Mouse (Mus musculus) neural tube, embryonic 15.5 days (tissue): ENCODE measurements around the gene Trpm3. TPM values are rescaled to one million over a fixed set of nuclear protein-coding genes. Genes with fewer than 3 reads are reported as not detected.

ENCODE experiments used
- ATAC-seq: fragments of 200-750 bp; cut with Nextera tagmentation; 2 replicates; pipeline ENCODE4 v1.8.0; 2017; ENCODE audit warnings: mild to moderate bottlenecking, moderate TSS enrichment, moderate library complexity; ENCODE audit not compliant: low FRiP score
- H3K27ac ChIP-seq: fragments of 300-500 bp; sonication (generic); replicated peaks from 2 replicates; pipeline ENCODE4 v1.5.1; 2015; ENCODE audit warnings: mild to moderate bottlenecking, inconsistent platforms
- H3K27me3 ChIP-seq: fragments of 300-500 bp; sonication (generic); replicated peaks from 2 replicates; pipeline ENCODE4 v1.6.1; 2015; ENCODE audit warnings: inconsistent platforms
- H3K36me3 ChIP-seq: fragments of 300-500 bp; sonication (generic); 2 replicates; pipeline ENCODE4 v1.6.1; 2015; ENCODE audit warnings: inconsistent platforms
- H3K4me1 ChIP-seq: fragments of 300-500 bp; sonication (generic); 2 replicates; pipeline ENCODE4 v1.6.1; 2015; ENCODE audit warnings: inconsistent platforms
- H3K4me2 ChIP-seq: fragments of 300-500 bp; sonication (generic); 2 replicates; pipeline ENCODE4 v1.6.1; 2015; ENCODE audit warnings: inconsistent platforms, mild to moderate bottlenecking, moderate library complexity
- H3K4me3 ChIP-seq: fragments of 300-500 bp; sonication (generic); replicated peaks from 2 replicates; pipeline ENCODE4 v1.5.1; 2015; ENCODE audit warnings: mild to moderate bottlenecking, inconsistent platforms
- H3K9ac ChIP-seq: fragments of 300-500 bp; sonication (generic); replicated peaks from 2 replicates; pipeline ENCODE4 v1.6.1; 2015; ENCODE audit warnings: mild to moderate bottlenecking, inconsistent platforms
- H3K9me3 ChIP-seq: fragments of 300-500 bp; sonication (generic); replicated peaks from 2 replicates; pipeline ENCODE4 v1.6.1; 2016; ENCODE audit warnings: inconsistent platforms
- WGBS: fragments of 180-500 bp; shearing (Covaris S2); methylation state at CpG from one replicate; pipeline ENCODE4 v1.1.7; 2015; ENCODE audit warnings: mixed read lengths; 5-methylcytosine and 5-hydroxymethylcytosine counted together
- polyA plus RNA-seq: library from polyadenylated mRNA; unstranded; fragments of >200 nt; fragmentation: Nextera tagmentation; extraction: Ambion mirVana; gene quantifications from 2 replicates; pipeline ENCODE4 v1.2.1, GENCODE M21; 2015

Gene Trpm3
- polyA plus RNA-seq, 1 experiment from 2014 or later: 18.8 TPM

- H3K4me3 ChIP-seq: no peak overlapping the region
- H3K27ac ChIP-seq: peak overlapping the region; percentile 71
- ATAC-seq: peak; percentile 89
Measured at GRCm38 (mm10) chr19:22940487-22940886, 801.6 kb downstream of the Trpm3 start.

GRCm38 (mm10) chr19:22940956-22941355 is 802.1 kb downstream of the Trpm3 start:
- Histone ChIP-seq H3K27me3 (no peaks in the 10 kb centered on the region), H3K9ac (no peak overlapping the region), H3K27ac (peak overlapping the region; percentile 60), H3K9me3 (0 out of 2 replicates have a peak, but pooled peaks cover 2% of the 10 kb centered on the region), H3K4me2 (no peak overlapping the region), H3K4me1 (peaks cover 23% of the 10 kb centered on the region), H3K4me3 (no peak overlapping the region), H3K36me3 (no peaks in the 10 kb centered on the region)
- WGBS: 90% methylated on average over 9 of the region's 9 CpGs
- no peak for ATAC-seq

More at GRCm38 (mm10) chr19:22940487-22940886, 801.6 kb downstream of the Trpm3 start:
- Histone ChIP-seq H3K9me3 (no peaks in the 10 kb centered on the region), H3K4me1 (peaks cover 23% of the 10 kb centered on the region), H3K36me3 (no peaks in the 10 kb centered on the region), H3K27me3 (no peaks in the 10 kb centered on the region), H3K4me2 (no peak overlapping the region), H3K9ac (no peak overlapping the region)
- WGBS: 49% methylated on average over 5 of the region's 5 CpGs

GRCm38 (mm10) chr19:22952480-22952879 is 813.6 kb downstream of the Trpm3 start:
- H3K9ac ChIP-seq: no peak overlapping the region
- ATAC-seq: no peak
- H3K9me3 ChIP-seq: 0 out of 2 replicates have a peak, but pooled peaks cover 4% of the 10 kb centered on the region
- no peaks in the 10 kb centered on the region for H3K36me3 ChIP-seq
- no peak overlapping the region for H3K27ac ChIP-seq
- H3K4me1 ChIP-seq: no peaks in the 10 kb centered on the region
- no peaks in the 10 kb centered on the region for H3K27me3 ChIP-seq
- H3K4me3 ChIP-seq: no peak overlapping the region
- H3K4me2 ChIP-seq: no peak overlapping the region
- 93% methylated on average over 3 of the region's 3 CpGs for WGBS

GRCm38 (mm10) chr19:22953191-22953590 is 814.3 kb downstream of the Trpm3 start:
- Histone ChIP-seq H3K9ac (no peak overlapping the region), H3K4me1 (no peaks in the 10 kb centered on the region), H3K4me3 (no peak overlapping the region), H3K36me3 (no peaks in the 10 kb centered on the region), H3K4me2 (no peak overlapping the region), H3K27ac (no peak overlapping the region), H3K27me3 (no peaks in the 10 kb centered on the region), H3K9me3 (0 out of 2 replicates have a peak, but pooled peaks cover 1% of the 10 kb centered on the region)
- no peak for ATAC-seq
- 78% methylated on average over 4 of the region's 4 CpGs for WGBS

GRCm38 (mm10) chr19:22958414-22958813 is 819.6 kb downstream of the Trpm3 start:
- no peaks in the 10 kb centered on the region for H3K9me3 ChIP-seq
- no peak overlapping the region for H3K9ac ChIP-seq
- H3K4me2 ChIP-seq: no peak overlapping the region
- no peak overlapping the region for H3K27ac ChIP-seq
- no peaks in the 10 kb centered on the region for H3K27me3 ChIP-seq
- peaks cover 14% of the 10 kb centered on the region for H3K4me1 ChIP-seq
- 58% methylated on average over 4 of the region's 4 CpGs for WGBS
- ATAC-seq: no peak
- H3K36me3 ChIP-seq: no peaks in the 10 kb centered on the region
- H3K4me3 ChIP-seq: no peak overlapping the region

- Histone ChIP-seq H3K36me3 (no peaks in the 10 kb centered on the region), H3K4me1 (peaks cover 14% of the 10 kb centered on the region), H3K27ac (no peak overlapping the region), H3K4me3 (no peak overlapping the region), H3K27me3 (no peaks in the 10 kb centered on the region), H3K9me3 (no peaks in the 10 kb centered on the region), H3K4me2 (no peak overlapping the region), H3K9ac (no peak overlapping the region)
- ATAC-seq: no peak
- 81% methylated on average over 14 of the region's 14 CpGs for WGBS
Measured at GRCm38 (mm10) chr19:22960450-22961265, 821.8 kb downstream of the Trpm3 start.

GRCm38 (mm10) chr19:22962001-22962708 is 823.3 kb downstream of the Trpm3 start:
- no peaks in the 10 kb centered on the region for H3K9me3 ChIP-seq
- H3K36me3 ChIP-seq: no peaks in the 10 kb centered on the region
- H3K4me2 ChIP-seq: no peak overlapping the region
- ATAC-seq: no peak
- H3K4me3 ChIP-seq: no peak overlapping the region
- no peak overlapping the region for H3K9ac ChIP-seq
- peak overlapping the region; percentile 37; the same call in 1 of the 2 replicates for H3K27ac ChIP-seq
- H3K27me3 ChIP-seq: no peaks in the 10 kb centered on the region
- peaks cover 14% of the 10 kb centered on the region for H3K4me1 ChIP-seq
- WGBS: 58% methylated on average over 12 of the region's 12 CpGs

- H3K4me2 ChIP-seq: no peak overlapping the region
- no peak overlapping the region for H3K9ac ChIP-seq
- H3K4me1 ChIP-seq: peaks cover 14% of the 10 kb centered on the region
- WGBS: 45% methylated on average over 8 of the region's 8 CpGs
- no peak overlapping the region for H3K27ac ChIP-seq
- H3K27me3 ChIP-seq: no peaks in the 10 kb centered on the region
- no peak overlapping the region for H3K4me3 ChIP-seq
- no peak for ATAC-seq
- H3K36me3 ChIP-seq: no peaks in the 10 kb centered on the region
- H3K9me3 ChIP-seq: no peaks in the 10 kb centered on the region
Measured at GRCm38 (mm10) chr19:22962731-22963130, 823.9 kb downstream of the Trpm3 start.

GRCm38 (mm10) chr19:22963726-22964398 is 825.0 kb downstream of the Trpm3 start:
- Histone ChIP-seq H3K36me3 (no peaks in the 10 kb centered on the region), H3K4me2 (no peak overlapping the region), H3K4me1 (peaks cover 14% of the 10 kb centered on the region), H3K27me3 (no peaks in the 10 kb centered on the region), H3K9ac (no peak overlapping the region), H3K27ac (peak overlapping the region; percentile 42; the same call in 1 of the 2 replicates), H3K9me3 (no peaks in the 10 kb centered on the region), H3K4me3 (no peak overlapping the region)
- 66% methylated on average over 6 of the region's 6 CpGs for WGBS
- ATAC-seq: 0 out of 2 replicates have a peak, but pooled peaks have one; percentile 22

GRCm38 (mm10) chr19:22965470-22965869 is 826.6 kb downstream of the Trpm3 start:
- no peaks in the 10 kb centered on the region for H3K36me3 ChIP-seq
- ATAC-seq: no peak

GRCm38 (mm10) chr19:22973294-22973693 is 834.4 kb downstream of the Trpm3 start:
- no peaks in the 10 kb centered on the region for H3K36me3 ChIP-seq
- no peak overlapping the region for H3K4me3 ChIP-seq
- no peak overlapping the region for H3K4me2 ChIP-seq
- no peaks in the 10 kb centered on the region for H3K4me1 ChIP-seq
- no peaks in the 10 kb centered on the region for H3K27me3 ChIP-seq
- 0 out of 2 replicates have a peak, but pooled peaks cover 4% of the 10 kb centered on the region for H3K9me3 ChIP-seq
- no peak overlapping the region for H3K27ac ChIP-seq
- no peak overlapping the region for H3K9ac ChIP-seq
- no peak for ATAC-seq
- 88% methylated on average over 3 of the region's 3 CpGs for WGBS

More at GRCm38 (mm10) chr19:22965470-22965869, 826.6 kb downstream of the Trpm3 start:
- Histone ChIP-seq H3K9ac (no peak overlapping the region), H3K4me1 (peaks cover 14% of the 10 kb centered on the region), H3K27ac (no peak overlapping the region), H3K4me2 (no peak overlapping the region), H3K27me3 (no peaks in the 10 kb centered on the region), H3K4me3 (no peak overlapping the region), H3K9me3 (0 out of 2 replicates have a peak, but pooled peaks cover 4% of the 10 kb centered on the region)
- whole genome bisulfite sequencing: 71% methylated on average over 6 of the region's 6 CpGs
